Mouse (Mus musculus) Patski (cell line): ENCODE results near the gene Jmjd1c. TPM values are rescaled to one million over a fixed set of nuclear protein-coding genes. Genes with fewer than 3 reads are reported as not detected.

ENCODE experiments used
- ATAC-seq: fragments of 100-300 bp; one replicate; pipeline ENCODE4 v1.8.0; 2021
- CTCF ChIA-PET: fragments of 350-600 bp; sonication (Branson Sonifier 250); formaldehyde crosslinking; loops from one replicate; lab custom pipeline; 2022; ENCODE audit warnings: inconsistent platforms; lab: Charles Lee
- POLR2A ChIA-PET: fragments of 350-600 bp; sonication (Branson Sonifier 250); formaldehyde crosslinking; loops from one replicate; lab custom pipeline; 2022; ENCODE audit warnings: antibody characterized with exemption, inconsistent platforms; lab: Charles Lee
- DNase-seq: peaks from one replicate; pipeline ENCODE4 v3.0.0-alpha.2; 2011; ENCODE audit warnings: low read depth, low spot score
- H3K27me3 ChIP-seq: fragments of 371-371 bp; one replicate; pipeline ENCODE4 v1.5.1; 2021
- CTCF ChIP-seq: fragments of 100-300 bp; IDR thresholded peaks from one replicate; pipeline ENCODE4 v1.5.1; 2021
- in situ Hi-C: fragments of 300-500 bp; cut with MboI; formaldehyde crosslinking; loops from 3 replicates; pipeline ENCODE4 v1.11.1; 2018; ENCODE audit warnings: low pct_unique_long_range_greater_than_20kb, mixed read lengths
- polyA plus RNA-seq: library from polyadenylated mRNA; unstranded; gene quantifications from one replicate; pipeline ENCODE4 v1.2.3, GENCODE M21; 2021

The Jmjd1c gene
- polyA plus RNA-seq, 1 experiment from 2014 or later: 26.1 TPM

- ChIA-PET POLR2A (no interaction called here), CTCF (no interaction called here)
- ATAC-seq (no peak), DNase-seq (no peak)
- in situ Hi-C loops: no loop called here
- no peaks in the 10 kb centered on the region for H3K27me3 ChIP-seq
- TF ChIP-seq CTCF: no peak
Observed at GRCm38 (mm10) chr10:67291087-67291486, 195.2 kb downstream of the Jmjd1c start.

GRCm38 (mm10) chr10:67295331-67295730 lies 199.4 kb downstream of the Jmjd1c start:
- ATAC-seq (no peak), DNase-seq (no peak)
- POLR2A ChIA-PET: no interaction called here
- in situ Hi-C loops: no loop called here
- TF ChIP-seq CTCF: no peak
- H3K27me3 ChIP-seq: no peaks in the 10 kb centered on the region
- CTCF ChIA-PET: interaction anchor here (2.3 kb wide), 1 partner anchor 15 kb away, joined by 6 read pairs; no protein-coding TSS in a partner anchor

GRCm38 (mm10) chr10:67295938-67296466 lies 200.1 kb downstream of the Jmjd1c start:
- in situ Hi-C loops: no loop called here
- no peak for TF ChIP-seq CTCF
- ATAC-seq (no peak), DNase-seq (no peak)
- ChIA-PET POLR2A (no interaction called here), CTCF (interaction anchor here (0.7 to 2.3 kb wide), 2 partner anchors 9 to 15 kb away, joined by 3 to 6 read pairs; no protein-coding TSS in a partner anchor)
- H3K27me3 ChIP-seq: no peaks in the 10 kb centered on the region

- DNase-seq (no peak), ATAC-seq (no peak)
- in situ Hi-C loops: no loop called here
- CTCF ChIA-PET: interaction anchor here (0.7 to 2.3 kb wide), 2 partner anchors 8 to 14 kb away, joined by 3 to 6 read pairs; no protein-coding TSS in a partner anchor
- H3K27me3 ChIP-seq: no peaks in the 10 kb centered on the region
- POLR2A ChIA-PET: interaction anchor here (0.6 kb wide), 1 partner anchor 341 kb away, joined by 4 read pairs; no protein-coding TSS in a partner anchor
- TF ChIP-seq CTCF: no peak
Observed at GRCm38 (mm10) chr10:67296482-67297152, 200.7 kb downstream of the Jmjd1c start.

DNA sequence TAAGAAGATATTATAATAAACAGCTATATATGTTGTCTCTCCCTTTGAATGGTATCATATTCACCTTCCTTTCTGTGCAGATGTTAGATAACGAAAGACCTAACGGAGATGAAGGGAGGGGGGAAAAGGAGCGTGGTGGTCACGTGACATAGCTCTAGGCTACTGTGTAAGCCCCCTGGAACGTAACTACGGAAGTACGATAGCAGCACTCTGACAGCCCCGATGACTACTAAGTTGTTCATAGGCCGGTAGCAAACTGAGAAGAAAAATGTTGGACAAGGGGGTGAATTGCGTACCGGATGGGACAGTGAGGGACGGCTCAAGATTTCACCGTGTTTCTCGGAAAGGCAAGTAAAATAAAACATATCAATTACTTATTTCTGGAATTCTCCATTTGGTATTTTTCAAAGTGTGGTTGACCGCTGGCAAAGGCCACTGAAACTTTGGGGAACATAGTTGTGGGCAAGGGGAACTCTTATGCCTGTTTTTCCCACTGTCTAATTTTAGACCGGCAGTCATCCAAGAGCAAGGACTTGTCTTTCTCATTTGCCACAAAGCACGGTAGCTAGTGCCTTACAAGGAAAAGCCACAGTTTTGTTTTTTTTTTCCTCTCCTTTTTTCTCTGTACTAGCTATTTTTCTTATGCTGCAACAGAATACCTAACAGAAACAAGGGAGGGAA lies 201.4 kb downstream of the Jmjd1c start:
- H3K27me3 ChIP-seq: no peaks in the 10 kb centered on the region
- ATAC-seq (no peak), DNase-seq (no peak)
- POLR2A ChIA-PET: interaction anchor here (0.6 to 0.7 kb wide), 2 partner anchors 9 to 342 kb away, joined by 3 to 4 read pairs; no protein-coding TSS in a partner anchor
- in situ Hi-C loops: no loop called here
- CTCF ChIA-PET: no interaction called here
- TF ChIP-seq CTCF: no peak

- no peak for TF ChIP-seq CTCF
- H3K27me3 ChIP-seq: no peaks in the 10 kb centered on the region
- ChIA-PET CTCF (no interaction called here), POLR2A (no interaction called here)
- in situ Hi-C loops: no loop called here
- ATAC-seq: no peak
- no peak for DNase-seq
Observed at GRCm38 (mm10) chr10:67298856-67299255, 202.9 kb downstream of the Jmjd1c start.

DNA sequence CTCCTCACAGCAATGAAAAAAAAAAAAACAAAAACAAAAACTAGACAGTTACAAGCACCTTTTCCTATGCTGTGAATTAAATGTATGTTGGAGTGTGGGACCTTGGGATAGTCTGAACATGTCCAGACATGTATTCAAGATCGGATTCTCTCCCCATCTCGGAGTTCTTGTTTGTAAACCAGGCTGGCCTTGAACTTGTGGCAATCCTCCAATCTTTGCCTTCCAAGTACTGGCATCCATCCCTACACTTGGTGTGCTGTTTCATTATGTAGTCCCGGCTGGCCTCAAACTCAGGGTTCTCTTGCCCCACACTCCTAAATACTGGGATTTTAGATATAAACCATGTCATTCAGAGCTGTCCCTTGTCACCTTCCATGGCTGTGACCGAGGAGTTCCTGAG lies 203.4 kb downstream of the Jmjd1c start:
- ChIA-PET POLR2A (no interaction called here), CTCF (no interaction called here)
- DNase-seq: no peak
- TF ChIP-seq CTCF: no peak
- no peak for ATAC-seq
- H3K27me3 ChIP-seq: no peaks in the 10 kb centered on the region
- in situ Hi-C loops: no loop called here

DNA sequence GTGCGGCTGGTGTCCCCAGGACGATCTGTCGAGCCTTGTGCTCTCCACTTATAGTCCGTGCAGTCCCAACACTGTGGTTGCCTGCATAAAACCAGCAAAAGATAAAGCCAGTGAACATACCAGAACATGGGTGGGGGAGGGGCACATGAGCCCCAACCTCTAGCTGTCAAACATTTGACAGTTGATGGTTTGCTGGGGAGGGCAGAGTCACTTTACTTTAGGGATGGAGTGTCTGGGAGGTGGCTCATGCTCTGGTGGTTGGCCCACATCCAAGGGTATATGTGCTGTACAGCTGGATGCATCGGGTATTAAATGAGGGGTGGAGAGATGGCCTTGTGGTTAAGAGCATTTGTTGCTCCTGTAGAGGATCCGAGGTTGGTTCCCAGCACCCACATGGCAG lies 205.1 kb downstream of the Jmjd1c start:
- no peak for TF ChIP-seq CTCF
- DNase-seq (no peak), ATAC-seq (no peak)
- CTCF ChIA-PET: no interaction called here
- no peaks in the 10 kb centered on the region for H3K27me3 ChIP-seq
- in situ Hi-C loops: loop anchor here (25.0 kb wide), 1 partner anchor 686 kb away; the partner anchor contains the start of gene Rtkn2
- POLR2A ChIA-PET: no interaction called here

DNA sequence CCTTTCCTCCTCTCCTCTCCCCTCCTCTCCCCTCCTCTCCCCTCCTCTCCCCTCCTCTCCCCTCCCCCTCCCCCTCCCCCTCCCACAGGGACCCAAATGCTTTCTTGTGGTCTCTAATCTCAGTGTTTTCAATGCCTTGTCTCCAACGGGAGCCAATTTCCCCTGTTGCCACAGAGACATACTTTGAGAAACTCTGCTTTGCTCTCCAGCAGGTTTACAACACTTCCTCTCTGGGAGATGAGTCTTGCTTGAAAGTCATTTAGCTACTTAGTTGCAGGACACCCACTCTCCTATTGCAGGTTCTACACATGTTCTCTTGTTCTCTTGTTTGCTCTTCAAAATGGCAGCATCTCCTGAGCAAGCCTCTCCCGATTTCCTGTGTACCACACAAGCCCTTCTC lies 206.4 kb downstream of the Jmjd1c start:
- ATAC-seq (no peak), DNase-seq (no peak)
- POLR2A ChIA-PET: no interaction called here
- in situ Hi-C loops: loop anchor here (25.0 kb wide), 1 partner anchor 685 kb away; the partner anchor contains the start of gene Rtkn2
- no peaks in the 10 kb centered on the region for H3K27me3 ChIP-seq
- no peak for TF ChIP-seq CTCF
- CTCF ChIA-PET: interaction anchor here (2.1 kb wide), 1 partner anchor 9 kb away, joined by 5 read pairs; no protein-coding TSS in a partner anchor

Other genes starting within 250 kb of the Jmjd1c start
- 46.6 TPM for gene Reep3, start 820 bp downstream of the Jmjd1c start, polyA plus RNA-seq
- gene Nrbf2, start 189.2 kb downstream of the Jmjd1c start, polyA plus RNA-seq: 19.9 TPM